Mouse (Mus musculus) midbrain, embryonic 14.5 days (tissue): Measurements from ENCODE around the gene Zfp618. TPM values are rescaled to one million over a fixed set of nuclear protein-coding genes. Genes with fewer than 3 reads are reported as not detected.

ENCODE experiments used
- ATAC-seq: fragments of 200-750 bp; cut with Nextera tagmentation; 2 replicates; pipeline ENCODE4 v1.8.0; 2017; ENCODE audit warnings: moderate number of reproducible peaks, moderate library complexity; ENCODE audit not compliant: low FRiP score, low TSS enrichment
- DNase-seq: peaks from one replicate; pipeline ENCODE4 v3.0.0-alpha.2; 2015
- H3K27ac ChIP-seq: fragments of 300-500 bp; sonication (generic); replicated peaks from 2 replicates; pipeline ENCODE4 v1.5.1; 2014; ENCODE audit warnings: mild to moderate bottlenecking, low read depth, low read length, moderate library complexity
- H3K27me3 ChIP-seq: fragments of 300-500 bp; sonication (generic); 2 replicates; pipeline ENCODE4 v1.6.1; 2014; ENCODE audit warnings: low read length, control low read depth, mixed read lengths; ENCODE audit not compliant: control insufficient read depth, insufficient read depth
- H3K36me3 ChIP-seq: fragments of 300-500 bp; sonication (generic); 2 replicates; pipeline ENCODE4 v1.6.1; 2014; ENCODE audit warnings: low read length, control low read depth; ENCODE audit not compliant: control insufficient read depth, insufficient read depth
- H3K4me1 ChIP-seq: fragments of 300-500 bp; sonication (generic); 2 replicates; pipeline ENCODE4 v1.6.1; 2014; ENCODE audit warnings: mild to moderate bottlenecking, antibody characterized with exemption, low read length, control low read depth; ENCODE audit not compliant: control insufficient read depth, insufficient read depth
- H3K4me2 ChIP-seq: fragments of 300-500 bp; sonication (generic); 2 replicates; pipeline ENCODE4 v1.6.1; 2014; ENCODE audit warnings: mild to moderate bottlenecking, low read length, moderate library complexity
- H3K4me3 ChIP-seq: fragments of 300-500 bp; sonication (generic); replicated peaks from 2 replicates; pipeline ENCODE4 v1.5.1; 2014; ENCODE audit warnings: low read depth, low read length
- H3K9ac ChIP-seq: fragments of 300-500 bp; sonication (generic); replicated peaks from 2 replicates; pipeline ENCODE4 v1.6.1; 2014; ENCODE audit warnings: mild to moderate bottlenecking, low read length, moderate library complexity
- H3K9me3 ChIP-seq: fragments of 300-500 bp; sonication (generic); 2 replicates; pipeline ENCODE4 v1.6.1; 2016; ENCODE audit warnings: low read length, control low read depth, mixed read lengths; ENCODE audit not compliant: control insufficient read depth
- WGBS: fragments of 180-500 bp; shearing (Covaris S2); extraction: QIAGEN DNeasy Blood & Tissue Kit; methylation state at CpG from one replicate; pipeline ENCODE4 v1.1.7; 2014; 5-methylcytosine and 5-hydroxymethylcytosine counted together
- polyA plus RNA-seq: library from polyadenylated mRNA; unstranded; fragments of >200 nt; fragmentation: Nextera tagmentation; extraction: Ambion mirVana; gene quantifications from 2 replicates; pipeline ENCODE4 v1.2.1, GENCODE M21; 2014

The Zfp618 gene
- polyA plus RNA-seq, 1 experiment from 2014 or later: 39.8 TPM

DNA sequence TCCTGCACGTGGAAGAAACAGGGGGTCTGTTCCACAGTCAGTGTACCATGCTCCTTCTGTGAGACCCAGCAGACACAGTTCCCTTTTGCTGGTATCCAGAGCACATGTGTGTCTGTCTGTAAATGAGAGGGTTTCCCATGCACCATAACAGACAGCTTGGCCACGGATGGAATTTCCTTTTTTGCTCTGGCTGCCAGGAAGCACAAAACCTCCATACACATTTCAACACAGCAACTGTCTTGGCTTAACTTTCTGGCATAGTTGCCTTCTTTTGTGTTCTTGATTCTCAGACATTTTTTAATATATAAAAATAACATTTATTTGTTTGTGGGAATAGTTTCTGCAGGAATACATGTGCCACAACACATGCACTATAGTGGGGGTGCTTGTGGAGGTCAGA lies 190.2 kb downstream of the Zfp618 start:
- Histone ChIP-seq H3K9me3 (no peaks in the 10 kb centered on the region), H3K4me2 (no peak overlapping the region), H3K36me3 (no peaks in the 10 kb centered on the region), H3K27me3 (no peaks in the 10 kb centered on the region), H3K4me1 (no peaks in the 10 kb centered on the region), H3K27ac (no peak overlapping the region), H3K4me3 (no peak overlapping the region), H3K9ac (no peak overlapping the region)
- ATAC-seq (no peak), DNase-seq (no peak)
- WGBS: 75% methylated on average over 2 of the region's 2 CpGs

DNA sequence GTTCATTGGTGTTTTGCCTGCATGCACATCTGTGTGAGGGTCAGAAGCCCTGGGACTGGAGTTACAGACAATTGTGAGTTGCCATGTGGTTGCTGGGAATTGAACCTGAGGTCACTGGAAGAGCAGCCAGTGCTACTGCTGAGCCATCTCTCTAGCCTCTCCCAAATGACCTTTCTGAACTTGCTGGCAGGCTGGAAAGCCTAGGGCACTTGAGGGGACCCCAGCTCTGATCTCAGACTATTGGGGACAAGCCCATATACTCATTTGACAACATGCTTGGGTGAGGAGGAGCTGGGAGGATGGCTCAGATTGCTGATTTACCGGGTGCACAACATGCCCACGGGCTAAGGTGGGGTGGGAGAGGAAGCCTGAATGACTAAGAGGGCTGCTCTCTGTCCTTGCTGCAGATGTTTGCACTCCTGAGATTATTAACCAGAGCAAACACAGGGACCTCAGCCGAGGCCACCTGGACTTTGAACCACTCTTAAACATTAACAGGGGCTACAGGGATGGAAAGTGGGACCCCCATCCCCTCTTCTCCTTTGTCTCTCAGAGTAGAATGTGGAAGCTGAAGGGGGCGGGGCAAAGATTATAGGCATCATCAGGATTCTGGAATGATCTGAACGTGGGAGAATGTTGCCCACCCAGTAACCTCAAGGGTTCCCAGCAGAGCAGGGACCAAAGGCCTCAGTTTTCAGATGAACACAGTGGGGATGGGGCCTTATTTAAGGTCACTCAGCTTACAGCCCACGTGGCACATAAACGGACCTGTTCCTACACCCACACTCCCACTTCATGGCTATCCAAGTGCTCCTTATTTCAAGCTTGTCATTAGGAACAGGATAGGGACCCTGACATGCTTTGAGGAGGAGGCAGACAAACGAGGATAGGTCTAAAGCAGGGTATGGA lies 191.6 kb downstream of the Zfp618 start:
- ATAC-seq (no peak), DNase-seq (no peak)
- no peaks in the 10 kb centered on the region for H3K27me3 ChIP-seq
- no peaks in the 10 kb centered on the region for H3K36me3 ChIP-seq
- no peak overlapping the region for H3K4me3 ChIP-seq
- no peak overlapping the region for H3K4me2 ChIP-seq
- no peaks in the 10 kb centered on the region for H3K9me3 ChIP-seq
- no peak overlapping the region for H3K27ac ChIP-seq
- no peak overlapping the region for H3K9ac ChIP-seq
- H3K4me1 ChIP-seq: no peaks in the 10 kb centered on the region
- 64% methylated on average over 8 of the region's 8 CpGs for WGBS

DNA sequence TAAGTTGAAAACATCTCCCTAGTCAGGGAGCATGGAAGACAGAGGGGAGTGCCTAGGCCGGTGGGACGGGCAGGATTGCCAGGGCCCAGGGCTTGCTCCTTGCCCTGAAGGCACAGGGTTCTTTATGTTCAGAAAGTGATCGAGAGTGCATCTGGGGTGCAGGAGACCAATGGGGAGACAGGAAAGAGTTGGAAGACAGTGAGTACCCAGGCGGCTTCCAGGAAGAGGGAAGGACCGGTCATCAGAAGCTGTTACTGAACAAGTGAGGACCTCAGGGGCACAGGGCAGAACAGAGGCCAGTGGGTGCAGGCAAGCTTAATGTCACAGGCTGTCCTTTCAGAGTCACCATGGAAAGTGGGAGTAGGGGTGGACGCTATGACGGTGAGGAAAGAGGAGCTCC lies 192.8 kb downstream of the Zfp618 start:
- Histone ChIP-seq H3K9me3 (no peaks in the 10 kb centered on the region), H3K4me3 (no peak overlapping the region), H3K4me2 (no peak overlapping the region), H3K27ac (no peak overlapping the region), H3K9ac (no peak overlapping the region), H3K27me3 (no peaks in the 10 kb centered on the region), H3K4me1 (no peaks in the 10 kb centered on the region), H3K36me3 (no peaks in the 10 kb centered on the region)
- WGBS: 93% methylated on average over 7 of the region's 7 CpGs
- DNase-seq: no peak
- no peak for ATAC-seq

DNA sequence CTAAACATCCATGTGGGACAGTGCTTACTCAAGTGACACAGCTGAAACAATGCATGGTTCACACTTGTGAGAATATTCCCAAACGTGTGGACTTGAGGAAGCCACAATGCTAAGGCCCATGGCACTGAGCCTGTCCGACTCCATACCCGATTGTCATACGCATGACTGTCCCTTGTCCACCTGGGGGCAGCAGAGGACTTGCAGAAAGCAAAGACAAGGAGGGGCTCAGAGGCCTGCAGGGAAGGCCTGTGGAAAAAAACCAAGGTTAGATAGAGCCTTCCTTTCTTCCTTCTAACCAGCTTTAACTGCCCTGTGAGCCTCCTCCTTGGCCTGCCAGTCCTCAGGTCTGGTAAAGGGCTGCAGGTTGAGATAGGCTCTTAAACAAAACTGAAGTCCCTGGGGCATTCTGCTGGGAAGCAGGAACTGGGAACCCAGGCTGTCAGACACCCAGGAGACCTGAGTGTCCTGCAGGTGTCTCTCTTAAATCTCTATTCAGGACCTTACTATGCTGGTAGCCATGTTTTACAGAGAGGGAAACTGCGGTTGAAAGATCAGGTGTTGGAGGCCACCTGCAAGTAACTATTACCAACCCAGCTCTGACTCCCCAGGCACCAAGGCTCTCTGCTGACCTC lies 193.7 kb downstream of the Zfp618 start:
- no peaks in the 10 kb centered on the region for H3K9me3 ChIP-seq
- ATAC-seq (peak; percentile 65; the same call in 1 of the 2 replicates), DNase-seq (peak; percentile 94)
- H3K4me1 ChIP-seq: no peaks in the 10 kb centered on the region
- WGBS: 13% methylated on average over 5 of the region's 5 CpGs
- H3K4me2 ChIP-seq: no peak overlapping the region
- H3K36me3 ChIP-seq: no peaks in the 10 kb centered on the region
- H3K27ac ChIP-seq: no peak overlapping the region
- H3K4me3 ChIP-seq: no peak overlapping the region
- no peaks in the 10 kb centered on the region for H3K27me3 ChIP-seq
- no peak overlapping the region for H3K9ac ChIP-seq

DNA sequence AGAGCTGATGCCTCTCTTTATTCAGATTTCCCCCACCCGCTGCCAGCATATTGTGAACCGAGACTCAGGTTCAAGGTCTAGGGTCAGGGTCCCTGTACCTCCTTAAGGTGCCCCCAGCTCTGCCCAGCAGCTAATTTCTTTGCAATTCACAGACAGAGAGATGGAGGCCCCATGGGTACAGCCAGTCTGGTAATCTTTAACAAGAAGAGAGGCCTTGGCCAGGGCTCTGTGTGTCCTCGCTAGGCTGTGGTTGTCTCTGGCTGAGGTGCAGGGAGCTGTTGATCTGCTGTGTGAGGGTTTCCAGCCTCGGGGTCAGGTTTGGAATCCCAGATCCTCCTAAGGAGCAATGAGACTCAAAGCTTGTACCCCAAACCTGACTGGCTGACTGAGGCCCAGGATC lies 200.3 kb downstream of the Zfp618 start:
- H3K9ac ChIP-seq: no peak overlapping the region
- ATAC-seq: no peak
- no peaks in the 10 kb centered on the region for H3K4me1 ChIP-seq
- WGBS: 89% methylated on average over 4 of the region's 4 CpGs
- DNase-seq: no peak
- H3K9me3 ChIP-seq: no peaks in the 10 kb centered on the region
- H3K27ac ChIP-seq: no peak overlapping the region
- no peak overlapping the region for H3K4me2 ChIP-seq
- no peaks in the 10 kb centered on the region for H3K36me3 ChIP-seq
- no peak overlapping the region for H3K4me3 ChIP-seq
- no peaks in the 10 kb centered on the region for H3K27me3 ChIP-seq

DNA sequence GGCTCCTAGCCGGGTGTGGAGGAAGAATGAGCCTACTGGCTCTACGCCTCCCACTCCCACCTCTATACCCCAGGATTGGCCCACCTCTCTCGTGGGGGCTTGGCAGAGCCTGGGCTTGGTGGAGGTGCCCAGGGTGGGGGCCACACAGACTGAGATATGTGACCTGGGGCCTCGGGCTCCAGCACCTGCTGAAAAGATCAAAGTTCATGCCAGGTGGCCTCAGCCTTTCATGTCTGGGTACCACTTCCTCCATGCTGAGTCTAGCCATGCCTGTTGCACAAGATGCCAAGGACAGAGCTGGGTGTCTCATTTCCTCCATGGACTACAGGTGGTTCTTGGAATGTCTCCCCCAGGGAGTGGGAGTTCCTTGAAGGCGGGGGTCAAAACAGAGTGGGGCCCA lies 200.9 kb downstream of the Zfp618 start:
- H3K36me3 ChIP-seq: no peaks in the 10 kb centered on the region

DNA sequence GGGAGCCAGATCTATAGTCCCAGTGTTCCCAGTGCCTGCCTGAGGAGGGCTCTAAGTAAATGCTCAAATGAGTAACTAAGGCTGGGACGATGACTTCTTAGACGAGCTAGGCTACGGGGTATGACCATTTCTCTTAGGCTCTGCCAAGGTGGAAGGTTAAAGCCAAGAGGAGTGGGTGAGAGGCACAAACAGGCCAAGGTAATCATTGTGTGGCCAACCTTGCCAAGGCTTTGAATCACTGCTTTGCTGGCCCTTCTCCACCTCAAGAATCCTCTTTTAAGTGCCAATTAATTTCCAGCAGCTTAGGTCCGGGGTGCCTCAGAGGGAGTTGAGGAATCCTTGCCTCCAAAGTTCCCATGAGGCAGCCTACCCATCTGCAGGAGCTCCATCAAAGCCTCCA lies 204.7 kb downstream of the Zfp618 start:
- ATAC-seq (no peak), DNase-seq (no peak)
- H3K36me3 ChIP-seq: no peaks in the 10 kb centered on the region
- no peak overlapping the region for H3K4me2 ChIP-seq
- 92% methylated on average over 4 of the region's 4 CpGs for WGBS
- no peak overlapping the region for H3K27ac ChIP-seq
- H3K9me3 ChIP-seq: no peaks in the 10 kb centered on the region
- no peaks in the 10 kb centered on the region for H3K4me1 ChIP-seq
- H3K4me3 ChIP-seq: no peak overlapping the region
- no peak overlapping the region for H3K9ac ChIP-seq
- no peaks in the 10 kb centered on the region for H3K27me3 ChIP-seq

More for the DNA sequence above, 200.9 kb downstream of the Zfp618 start:
- no peaks in the 10 kb centered on the region for H3K27me3 ChIP-seq
- no peak overlapping the region for H3K4me2 ChIP-seq
- H3K9ac ChIP-seq: no peak overlapping the region
- ATAC-seq (no peak), DNase-seq (no peak)
- no peaks in the 10 kb centered on the region for H3K4me1 ChIP-seq
- no peak overlapping the region for H3K4me3 ChIP-seq
- no peaks in the 10 kb centered on the region for H3K9me3 ChIP-seq
- H3K27ac ChIP-seq: no peak overlapping the region
- WGBS: 85% methylated on average over 5 of the region's 5 CpGs

DNA sequence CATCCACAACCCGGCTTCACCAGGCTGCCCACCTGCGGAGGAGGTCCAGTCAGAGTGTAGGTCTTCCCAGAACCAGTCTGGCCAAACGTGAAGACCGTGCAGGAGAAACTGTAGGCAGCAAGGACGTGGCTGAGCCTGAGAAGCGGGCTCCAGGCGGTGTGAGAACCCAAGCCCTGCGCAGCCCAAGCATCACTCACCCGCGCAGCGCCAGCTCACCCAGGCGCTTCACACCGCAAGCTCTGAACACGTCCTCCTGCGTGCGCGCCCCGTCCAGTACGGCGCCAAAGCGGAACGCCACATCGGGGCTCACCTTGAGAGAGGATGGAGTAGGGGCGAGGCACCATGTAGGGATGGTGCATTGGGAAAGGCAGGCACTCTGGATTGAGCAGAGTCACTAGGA lies 205.7 kb downstream of the Zfp618 start:
- no peaks in the 10 kb centered on the region for H3K27me3 ChIP-seq
- H3K27ac ChIP-seq: no peak overlapping the region
- H3K9ac ChIP-seq: no peak overlapping the region
- 49% methylated on average over 24 of the region's 24 CpGs for WGBS
- H3K4me2 ChIP-seq: no peak overlapping the region
- no peaks in the 10 kb centered on the region for H3K9me3 ChIP-seq
- H3K4me3 ChIP-seq: no peak overlapping the region
- DNase-seq: no peak
- no peak for ATAC-seq
- no peaks in the 10 kb centered on the region for H3K36me3 ChIP-seq
- no peaks in the 10 kb centered on the region for H3K4me1 ChIP-seq
